In the genomic region with DNA sequence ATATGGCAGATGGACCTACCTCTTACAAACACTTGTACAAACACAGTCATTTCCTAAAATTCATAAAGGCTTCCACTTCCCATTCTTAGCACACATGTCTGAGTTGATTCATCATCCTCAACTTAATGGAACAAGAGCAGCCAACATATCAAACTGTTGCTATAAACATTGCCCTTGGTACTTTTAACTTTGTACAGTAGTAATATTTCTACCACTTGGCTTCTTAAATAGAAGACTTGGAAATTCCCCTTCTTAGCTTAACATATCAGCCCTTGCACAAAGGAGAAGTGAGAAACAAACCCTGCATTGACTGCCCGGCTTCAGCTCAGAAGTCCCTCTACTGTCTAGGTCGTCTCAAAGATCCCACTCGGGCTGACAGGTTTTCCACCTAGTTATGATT, we compare ENCODE assay signal across 44 mouse cellular contexts. TPM values are rescaled to one million over a fixed set of nuclear protein-coding genes. Genes with fewer than 3 reads are reported as not detected.
"Had no signal": no experiment of that assay in that cellular context is flagged by ENCODE, and none has a peak within 500 bp of the region (broad histone marks: within the 10 kb centered on the region; RNA-seq: fewer than 3 reads in every experiment).

No protein-coding gene starts in this region.

- H3K27me3 ChIP-seq: heart, embryonic 12.5 days; heart, embryonic 13.5 days; heart, embryonic 15.5 days; hindbrain, embryonic 12.5 days; hindbrain, embryonic 13.5 days; hindbrain, embryonic 15.5 days; intestine, embryonic 15.5 days; kidney, embryonic 15.5 days had no signal

- ATAC-seq: hindbrain, embryonic 16.5 days; hindbrain, postnatal 0 days; inflammation-experienced regulatory T-cells, adult 6 months; intestine, embryonic 15.5 days; intestine, embryonic 16.5 days; intestine, postnatal 0 days had no signal

- DNase-seq: heart, postnatal 10 days; heart, postnatal 14 days; heart, postnatal 36 days; heart, postnatal 4 days; kidney, adult 11 months; kidney, adult 18-20 months; kidney, adult 2 months; kidney, adult 8-10 months; kidney, adult 9 months; kidney, postnatal 10 days; kidney, postnatal 14 days; kidney, postnatal 25 days; kidney, postnatal 36 days; kidney, postnatal 4 days; layer of hippocampus, adult 9-11 months; layer of hippocampus, postnatal 36 days had no signal

- H3K27ac ChIP-seq: heart, embryonic 10.5 days; heart, embryonic 13.5 days; heart, embryonic 15.5 days; hindbrain, embryonic 10.5 days; hindbrain, embryonic 12.5 days; hindbrain, embryonic 13.5 days; hindbrain, embryonic 14.5 days; hindbrain, embryonic 15.5 days; hindbrain, postnatal 0 days; intestine, embryonic 15.5 days; kidney, embryonic 15.5 days; kidney, postnatal 0 days; layer of hippocampus, adult 2 months had no signal

- H3K4me1 ChIP-seq: heart, embryonic 10.5 days; heart, embryonic 12.5 days; heart, embryonic 13.5 days; heart, embryonic 15.5 days; hindbrain, embryonic 10.5 days; hindbrain, embryonic 12.5 days; hindbrain, embryonic 13.5 days; hindbrain, embryonic 15.5 days; intestine, embryonic 15.5 days; kidney, embryonic 15.5 days had no signal

- H3K9ac ChIP-seq: heart, embryonic 12.5 days; heart, embryonic 13.5 days; heart, embryonic 15.5 days; hindbrain, embryonic 12.5 days; hindbrain, embryonic 13.5 days; hindbrain, embryonic 14.5 days; hindbrain, embryonic 15.5 days; intestine, embryonic 15.5 days; kidney, embryonic 15.5 days had no signal

- H3K4me2 ChIP-seq: heart, embryonic 11.5 days; heart, embryonic 12.5 days; heart, embryonic 13.5 days; heart, embryonic 15.5 days; hindbrain, embryonic 12.5 days; hindbrain, embryonic 13.5 days; hindbrain, embryonic 14.5 days; hindbrain, embryonic 15.5 days; intestine, embryonic 15.5 days; kidney, embryonic 15.5 days had no signal

- H3K36me3 ChIP-seq: heart, embryonic 10.5 days; heart, embryonic 12.5 days; heart, embryonic 13.5 days; heart, embryonic 15.5 days; hindbrain, embryonic 10.5 days; hindbrain, embryonic 12.5 days; hindbrain, embryonic 13.5 days; hindbrain, embryonic 15.5 days; intestine, embryonic 15.5 days; kidney, embryonic 15.5 days had no signal

- H3K4me3 ChIP-seq: heart, embryonic 10.5 days; heart, embryonic 12.5 days; heart, embryonic 13.5 days; heart, embryonic 15.5 days; hindbrain, embryonic 10.5 days; hindbrain, embryonic 12.5 days; hindbrain, embryonic 13.5 days; hindbrain, embryonic 15.5 days; intestine, embryonic 15.5 days; kidney, embryonic 15.5 days; layer of hippocampus, adult 2 months had no signal

- H3K9me3 ChIP-seq: heart, embryonic 10.5 days; heart, embryonic 12.5 days; heart, embryonic 13.5 days; heart, embryonic 15.5 days; hindbrain, embryonic 10.5 days; hindbrain, embryonic 12.5 days; hindbrain, embryonic 13.5 days; hindbrain, embryonic 15.5 days; intestine, embryonic 15.5 days; kidney, embryonic 15.5 days had no signal

RNA-seq across cellular contexts. Expression of a gene that starts 12.8 kb away (rescaled TPM):
- total RNA-seq: hematopoietic stem cell, adult 5-6 weeks; layer of hippocampus, adult 18-20 months; layer of hippocampus, adult 2 months; layer of hippocampus, postnatal 14 days; layer of hippocampus, postnatal 25 days; layer of hippocampus, postnatal 36 days had no signal
- polyA plus RNA-seq: inflammation-experienced regulatory T-cells, adult 6 months; kidney, embryonic 14.5 days had no signal

RNA-seq across cellular contexts. Expression of a gene that starts 24.4 kb away (rescaled TPM):
- total RNA-seq: heart, postnatal 10 days; heart, postnatal 14 days; heart, postnatal 25 days; heart, postnatal 36 days; heart, postnatal 4 days; hematopoietic stem cell, adult 5-6 weeks; layer of hippocampus, adult 18-20 months had no signal
- polyA plus RNA-seq: heart, embryonic 10.5 days; heart, embryonic 14.5 days; hindbrain, embryonic 11.5 days; hindbrain, embryonic 13.5 days; hindbrain, embryonic 14.5 days; hindbrain, embryonic 16.5 days; hindbrain, postnatal 0 days; inflammation-experienced regulatory T-cells, adult 6 months; kidney, adult 2 months; kidney, postnatal 0 days; large intestine, adult 2 months had no signal
